Mouse (Mus musculus): Measurements from ENCODE around the gene Ift20.
A peak's percentile ranks its signal among the peaks of the same experiment; 100 is the strongest.

The Ift20 gene

GRCm38 (mm10) chr11:78536080-78536689, at the start of gene Ift20, which contains the start of gene Tnfaip1:
Gene Ift20 (plus strand): TSS chr11:78536361.
Gene Tnfaip1 (minus strand): TSS chr11:78536332.
- peak; percentile 99 for DNase-seq

DNA sequence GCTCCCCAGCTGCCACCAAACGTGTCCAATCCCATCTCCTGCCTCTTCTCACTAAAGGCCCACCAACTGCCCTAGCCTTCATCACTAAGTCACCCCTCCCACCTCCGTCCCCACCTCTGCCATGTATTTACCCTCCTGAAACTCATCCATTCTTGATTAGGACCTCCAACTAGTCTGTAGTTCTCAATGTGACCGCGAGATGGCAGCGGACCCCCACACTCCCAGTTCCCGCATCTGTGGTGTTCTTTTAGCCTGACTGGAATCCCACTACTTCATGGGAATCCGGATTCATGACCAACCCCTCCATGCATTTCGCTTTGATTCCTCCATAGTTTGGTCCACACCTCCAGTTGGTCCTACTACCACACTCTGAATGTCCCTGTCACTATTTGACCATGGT, 48.0 kb upstream of the Ift20 start:
- peak; percentile 67 for DNase-seq

DNA sequence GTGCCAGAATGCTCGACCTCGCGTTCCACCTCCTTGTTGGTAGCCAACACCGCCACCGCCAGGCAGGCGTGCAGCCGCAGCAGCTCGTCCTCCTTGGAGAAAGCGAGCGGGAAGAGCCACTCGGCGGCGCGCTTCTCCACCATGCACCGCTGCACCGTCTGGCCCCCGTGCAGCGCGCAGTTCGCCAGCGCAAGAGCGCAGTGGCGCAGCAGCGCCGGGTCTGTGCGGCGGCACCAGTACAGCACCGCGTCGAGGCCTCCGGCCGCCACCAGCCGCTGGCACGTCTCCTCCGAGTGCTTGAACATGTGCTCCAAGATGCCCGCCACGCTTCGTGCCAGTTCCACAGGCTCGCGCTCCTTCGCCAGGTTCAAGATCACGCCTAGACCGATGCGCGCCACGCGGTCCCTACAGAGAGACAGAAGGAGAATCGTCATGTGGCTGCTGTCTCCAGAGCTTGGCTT, 45.4 kb upstream of the Ift20 start:
- peak; percentile 70 for DNase-seq

DNA sequence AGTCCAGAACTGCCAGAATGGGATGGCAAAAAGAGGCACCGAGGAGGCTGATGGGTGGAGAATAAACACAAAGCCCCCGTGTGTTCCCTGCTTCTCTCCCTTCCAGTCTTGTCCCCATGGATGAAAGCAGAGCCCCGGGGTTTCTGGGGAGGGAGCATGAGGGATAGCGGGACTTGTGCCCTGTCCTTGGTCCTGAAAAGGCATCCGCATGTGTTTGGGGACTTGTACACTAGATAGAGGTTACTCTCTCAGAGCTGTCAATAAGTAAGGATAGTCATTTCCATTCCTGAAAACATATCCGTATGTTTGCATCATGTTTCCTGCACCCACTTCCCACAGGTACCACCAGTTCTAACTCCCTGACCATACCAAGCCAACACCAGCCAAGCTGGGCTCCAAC, 40.3 kb upstream of the Ift20 start:
- no peak for DNase-seq

DNA sequence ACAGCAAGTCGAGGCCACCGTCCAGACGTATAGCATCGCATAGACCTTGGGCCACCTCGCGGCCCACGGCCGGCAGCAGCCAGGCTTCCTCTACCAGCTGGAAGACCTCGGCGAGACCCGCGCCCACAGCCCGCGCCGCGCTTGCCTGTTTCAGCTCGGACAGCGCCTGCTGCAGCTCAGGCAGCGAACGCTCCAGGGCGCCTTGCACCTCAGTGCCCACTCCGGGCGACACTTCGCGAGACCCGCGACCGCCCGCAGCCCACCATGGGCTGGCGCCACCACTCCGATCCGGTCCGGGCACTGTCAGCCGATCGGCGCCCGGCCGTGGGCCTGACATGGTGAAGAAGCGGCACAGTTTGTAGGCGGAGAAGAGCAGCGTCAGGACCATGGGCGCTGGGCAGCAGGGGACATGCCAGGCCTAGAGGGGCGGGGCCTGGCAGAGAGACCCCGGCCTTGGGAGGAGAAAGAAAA, 39.1 kb upstream of the Ift20 start:
- DNase-seq, result peak; percentile 41

DNA sequence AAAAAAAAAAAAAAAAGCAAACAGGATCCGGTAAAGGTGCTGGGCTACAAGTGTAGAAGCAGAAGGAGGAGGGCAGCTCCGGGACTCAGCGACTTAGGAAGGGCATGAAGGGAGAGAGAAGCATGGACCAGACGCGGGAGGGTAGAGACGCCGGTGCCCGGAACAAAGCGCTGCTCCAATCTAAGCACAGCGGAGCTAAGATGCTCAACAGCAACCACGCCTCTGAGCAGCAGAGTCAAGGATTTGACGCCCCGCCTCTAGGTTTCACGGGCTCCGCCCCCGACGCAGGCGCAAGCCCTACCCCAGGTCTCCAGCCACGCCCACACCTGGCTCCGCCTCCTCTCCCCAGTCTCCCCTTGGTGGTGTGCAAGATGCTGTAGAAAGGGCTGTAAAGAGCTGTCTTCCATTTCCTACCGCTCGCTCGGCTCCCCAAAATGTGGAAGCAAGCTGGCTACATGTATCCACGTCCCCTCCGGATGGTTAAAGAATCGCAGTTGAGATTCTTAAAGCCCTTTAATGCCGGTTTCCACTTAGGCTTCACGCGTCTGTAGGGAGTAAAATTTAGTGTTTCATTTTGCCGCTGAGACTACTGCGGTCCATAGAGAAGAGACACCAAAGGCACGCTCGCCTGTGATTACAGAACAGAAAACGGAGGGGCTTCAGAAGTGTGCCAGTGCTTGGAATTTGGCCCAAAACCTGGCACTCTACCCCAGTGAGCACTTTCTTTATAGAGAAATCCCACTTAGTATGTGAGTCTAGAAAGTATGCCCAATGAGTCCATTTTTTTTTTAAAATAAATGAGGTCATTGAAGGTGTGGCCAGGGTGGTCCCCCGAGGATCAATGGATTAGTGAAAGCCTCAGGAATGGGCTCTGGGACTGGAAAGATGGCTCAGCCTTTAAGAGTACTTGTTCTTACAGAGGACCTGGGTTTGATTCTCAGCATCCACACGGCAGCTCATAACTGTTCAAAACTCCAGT, 38.3 kb upstream of the Ift20 start, which contains the start of gene Sarm1:
Gene Sarm1, minus strand, starts transcription at position 211 of the 979 bp plus-strand sequence.
- peak; percentile 96 for DNase-seq

DNA sequence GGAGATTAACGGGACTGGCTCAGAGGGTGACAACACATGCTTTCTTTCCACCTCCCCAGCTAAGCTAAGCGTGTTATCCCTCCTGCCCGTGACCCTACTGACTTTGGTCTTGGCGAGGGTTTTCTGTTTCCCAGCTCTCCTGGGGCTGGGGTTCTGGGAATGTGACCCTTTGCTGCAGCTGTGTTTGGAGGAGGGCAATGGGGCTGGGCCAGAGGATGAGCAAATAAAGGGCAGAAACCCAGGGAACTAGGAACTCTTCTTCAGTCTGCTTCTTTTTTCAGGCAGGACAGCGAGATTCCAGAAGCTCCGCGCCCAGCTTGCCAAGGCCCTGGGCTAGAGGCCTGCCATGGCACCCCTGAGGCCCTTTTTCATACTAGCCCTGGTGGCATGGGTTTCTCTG, 37.2 kb upstream of the Ift20 start, which contains the start of gene Vtn:
Gene Vtn, plus strand, starts transcription at position 88 of the 400 bp plus-strand sequence.
- DNase-seq, result no peak

DNA sequence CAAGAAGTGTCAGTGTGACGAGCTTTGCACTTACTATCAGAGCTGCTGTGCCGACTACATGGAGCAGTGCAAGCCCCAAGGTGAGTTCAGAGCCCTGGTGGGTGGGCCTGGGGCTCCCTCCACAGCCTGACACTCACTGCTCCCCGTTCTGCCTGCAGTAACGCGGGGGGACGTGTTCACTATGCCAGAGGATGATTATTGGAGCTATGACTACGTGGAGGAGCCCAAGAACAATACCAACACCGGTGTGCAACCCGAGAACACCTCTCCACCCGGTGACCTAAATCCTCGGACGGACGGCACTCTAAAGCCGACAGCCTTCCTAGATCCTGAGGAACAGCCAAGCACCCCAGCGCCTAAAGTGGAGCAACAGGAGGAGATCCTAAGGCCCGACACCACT, 36.6 kb upstream of the Ift20 start:
- DNase-seq, result no peak

GRCm38 (mm10) chr11:78500623-78501202, 35.4 kb upstream of the Ift20 start:
- DNase-seq, result no peak

DNA sequence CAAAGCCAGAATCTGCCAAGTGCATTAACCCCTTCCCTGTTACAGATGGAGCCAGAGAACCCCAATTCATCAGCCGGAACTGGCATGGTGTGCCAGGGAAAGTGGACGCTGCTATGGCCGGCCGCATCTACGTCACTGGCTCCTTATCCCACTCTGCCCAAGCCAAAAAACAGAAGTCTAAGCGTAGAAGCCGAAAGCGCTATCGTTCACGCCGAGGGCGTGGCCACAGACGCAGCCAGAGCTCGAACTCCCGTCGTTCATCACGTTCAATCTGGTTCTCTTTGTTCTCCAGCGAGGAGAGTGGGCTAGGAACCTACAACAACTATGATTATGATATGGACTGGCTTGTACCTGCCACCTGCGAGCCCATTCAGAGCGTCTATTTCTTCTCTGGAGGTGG, 34.6 kb upstream of the Ift20 start:
- no peak for DNase-seq

GRCm38 (mm10) chr11:78502909-78503650, 33.1 kb upstream of the Ift20 start, which contains the start of gene Sebox:
Gene Sebox (plus strand): TSS chr11:78503447.
- peak; percentile 29 for DNase-seq

DNA sequence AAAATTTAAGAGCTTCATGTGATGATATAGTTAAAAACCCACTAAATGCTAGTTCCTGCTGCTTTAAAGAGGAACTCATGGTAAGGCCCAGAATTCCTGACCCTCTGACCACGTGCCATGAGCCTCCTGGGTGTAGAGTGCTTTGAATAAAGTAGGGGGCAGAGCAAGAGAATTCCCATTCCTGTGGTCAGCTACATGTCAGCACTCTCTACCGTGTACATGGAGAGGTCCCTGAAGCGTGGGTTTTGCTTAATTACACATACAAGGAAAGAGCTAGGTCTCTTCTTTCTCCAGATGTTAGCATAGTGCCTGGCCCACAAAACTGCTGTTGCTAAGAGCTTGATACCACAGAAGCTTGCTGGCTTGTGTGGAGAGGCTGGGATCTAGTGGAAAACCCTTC, 30.7 kb upstream of the Ift20 start:
- DNase-seq, result no peak

- no peak for DNase-seq
These were observed 27.0 kb upstream of the Ift20 start for GRCm38 (mm10) chr11:78509148-78509547.

DNA sequence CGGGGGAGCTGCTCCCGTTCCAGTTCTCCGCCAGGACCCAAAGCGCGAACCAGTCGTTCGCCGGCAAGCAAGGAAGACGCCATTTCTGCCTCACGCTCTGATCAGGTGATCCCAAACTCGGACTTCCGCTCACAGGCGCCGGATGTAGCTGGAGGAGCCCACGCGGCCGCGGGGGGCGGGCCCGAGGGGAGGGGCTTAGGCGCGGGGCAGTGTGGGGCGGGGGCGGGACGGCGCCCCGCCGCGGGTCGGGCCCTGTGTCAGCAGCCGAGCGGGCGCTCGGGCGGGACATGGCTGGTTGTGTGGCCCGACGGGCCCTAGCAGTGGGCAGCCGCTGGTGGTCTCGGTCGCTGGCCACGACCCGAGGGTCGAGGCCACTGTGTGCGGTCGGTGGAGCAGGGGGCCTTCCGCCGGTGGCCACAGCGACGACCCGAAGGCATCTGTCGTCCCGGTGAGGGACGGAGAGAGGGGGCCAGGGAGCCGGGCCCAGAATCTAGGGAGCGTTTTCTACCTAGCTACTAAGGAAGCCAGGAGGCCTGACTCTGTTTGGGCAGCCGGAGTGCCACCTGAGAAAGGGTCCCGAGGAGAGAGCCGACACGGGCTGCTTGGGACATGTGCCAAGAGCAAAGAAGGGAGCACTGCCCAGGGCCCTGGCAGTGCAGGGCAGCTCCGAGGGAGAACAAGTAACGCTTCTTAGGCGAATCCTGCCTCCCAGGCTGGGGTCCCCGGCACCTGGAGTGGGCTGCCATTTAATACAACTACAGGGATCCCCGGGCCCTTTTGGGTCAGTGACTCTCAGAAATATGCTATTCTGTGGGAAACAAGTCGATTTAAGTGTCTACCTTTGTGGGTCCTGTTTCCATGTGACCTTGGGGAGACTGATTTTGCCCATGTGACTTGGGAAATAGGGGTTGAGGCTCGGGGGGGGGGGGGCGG, 23.9 kb upstream of the Ift20 start, which contains the start of the genes Tmem199 and Poldip2:
Gene Tmem199, minus strand, starts transcription at position 148 of the 933 bp plus-strand sequence.
Gene Poldip2, plus strand, starts transcription at position 169 of the 933 bp plus-strand sequence.
- DNase-seq, result peak; percentile 92

- no peak for DNase-seq
These were observed 22.9 kb upstream of the Ift20 start for GRCm38 (mm10) chr11:78513106-78513790.

- DNase-seq, result no peak
These were observed 20.4 kb upstream of the Ift20 start for GRCm38 (mm10) chr11:78515549-78516325.

GRCm38 (mm10) chr11:78518931-78519330, 17.2 kb upstream of the Ift20 start:
- no peak for DNase-seq

DNA sequence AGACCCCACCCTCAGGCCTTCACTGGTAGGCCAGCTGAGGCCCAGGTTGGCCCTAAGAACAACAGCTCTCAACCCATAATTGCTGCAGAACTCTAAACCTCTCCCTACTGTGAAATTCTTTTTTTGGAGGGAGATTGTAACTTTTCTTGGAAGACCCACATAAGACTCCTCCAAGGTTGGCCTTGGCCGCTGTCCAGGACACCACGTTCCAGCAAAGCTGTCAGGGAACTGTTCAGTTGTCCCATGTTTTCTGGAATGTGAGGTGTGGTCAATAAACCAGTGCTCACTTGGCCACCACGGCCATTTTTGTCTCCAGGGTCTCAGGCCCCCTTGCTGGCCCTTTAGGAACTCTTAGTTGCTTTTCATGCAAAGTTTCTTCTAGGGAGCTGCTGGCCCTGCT, 14.3 kb upstream of the Ift20 start:
- no peak for DNase-seq

DNA sequence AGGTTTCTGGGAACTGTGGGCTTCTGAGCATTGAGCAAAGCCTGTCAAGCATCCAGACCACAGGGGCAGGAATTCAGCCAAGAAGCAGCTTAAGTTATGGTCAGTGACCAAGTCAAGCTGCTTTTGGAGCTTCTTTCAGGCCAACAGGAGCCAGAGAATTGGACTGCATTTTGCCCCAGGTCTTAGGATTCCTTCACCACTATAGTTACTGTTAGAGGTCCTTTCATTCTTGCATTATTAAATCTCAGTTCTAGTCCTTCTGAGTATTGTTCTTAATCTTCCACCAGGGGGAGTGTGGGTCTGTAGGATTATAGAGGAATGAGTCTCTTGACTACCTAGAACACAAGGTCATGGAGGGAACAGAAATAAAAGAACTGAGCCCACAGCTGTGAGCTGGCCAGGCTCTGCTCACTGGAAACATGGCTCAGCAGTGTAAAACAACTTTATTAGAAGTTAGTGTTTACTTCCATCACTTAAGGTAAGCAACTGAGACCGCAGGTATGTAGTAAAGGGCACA, 13.6 kb upstream of the Ift20 start:
- no peak for DNase-seq
